Mouse (Mus musculus) stomach, embryonic 15.5 days (tissue): ENCODE results near the gene Smarcal1. TPM values are rescaled to one million over a fixed set of nuclear protein-coding genes. Genes with fewer than 3 reads are reported as not detected.

Experiments
- ATAC-seq: fragments of 200-750 bp; cut with Nextera tagmentation; 2 replicates; pipeline ENCODE4 v1.8.0; 2017; ENCODE audit warnings: low read depth, moderate number of reproducible peaks, moderate TSS enrichment; ENCODE audit not compliant: insufficient read depth, low FRiP score
- H3K27ac ChIP-seq: fragments of 300-500 bp; sonication (generic); 2 replicates; pipeline ENCODE4 v1.5.1; 2015; ENCODE audit warnings: mild to moderate bottlenecking, inconsistent platforms
- H3K27me3 ChIP-seq: fragments of 300-500 bp; sonication (generic); replicated peaks from 2 replicates; pipeline ENCODE4 v1.6.1; 2015; ENCODE audit warnings: inconsistent platforms
- H3K36me3 ChIP-seq: fragments of 300-500 bp; sonication (generic); 2 replicates; pipeline ENCODE4 v1.6.1; 2015; ENCODE audit warnings: inconsistent platforms
- H3K4me1 ChIP-seq: fragments of 300-500 bp; sonication (generic); 2 replicates; pipeline ENCODE4 v1.6.1; 2015; ENCODE audit warnings: inconsistent platforms
- H3K4me2 ChIP-seq: fragments of 300-500 bp; sonication (generic); 2 replicates; pipeline ENCODE4 v1.6.1; 2015; ENCODE audit warnings: mild to moderate bottlenecking, inconsistent platforms
- H3K4me3 ChIP-seq: fragments of 300-500 bp; sonication (generic); replicated peaks from 2 replicates; pipeline ENCODE4 v1.5.1; 2015; ENCODE audit warnings: inconsistent platforms
- H3K9ac ChIP-seq: fragments of 300-500 bp; sonication (generic); 2 replicates; pipeline ENCODE4 v1.6.1; 2015; ENCODE audit warnings: inconsistent platforms
- H3K9me3 ChIP-seq: fragments of 300-500 bp; sonication (generic); 2 replicates; pipeline ENCODE4 v1.6.1; 2016; ENCODE audit warnings: inconsistent platforms
- WGBS: fragments of 180-500 bp; shearing (Covaris S2); methylation state at CpG from one replicate; pipeline ENCODE4 v1.1.7; 2015; 5-methylcytosine and 5-hydroxymethylcytosine counted together
- polyA plus RNA-seq: library from polyadenylated mRNA; unstranded; fragments of >200 nt; fragmentation: Nextera tagmentation; extraction: Ambion mirVana; gene quantifications from 2 replicates; pipeline ENCODE4 v1.2.1, GENCODE M21; 2015

The Smarcal1 gene
- polyA plus RNA-seq, result 18.2 and 20.8 TPM in 2 replicates

DNA sequence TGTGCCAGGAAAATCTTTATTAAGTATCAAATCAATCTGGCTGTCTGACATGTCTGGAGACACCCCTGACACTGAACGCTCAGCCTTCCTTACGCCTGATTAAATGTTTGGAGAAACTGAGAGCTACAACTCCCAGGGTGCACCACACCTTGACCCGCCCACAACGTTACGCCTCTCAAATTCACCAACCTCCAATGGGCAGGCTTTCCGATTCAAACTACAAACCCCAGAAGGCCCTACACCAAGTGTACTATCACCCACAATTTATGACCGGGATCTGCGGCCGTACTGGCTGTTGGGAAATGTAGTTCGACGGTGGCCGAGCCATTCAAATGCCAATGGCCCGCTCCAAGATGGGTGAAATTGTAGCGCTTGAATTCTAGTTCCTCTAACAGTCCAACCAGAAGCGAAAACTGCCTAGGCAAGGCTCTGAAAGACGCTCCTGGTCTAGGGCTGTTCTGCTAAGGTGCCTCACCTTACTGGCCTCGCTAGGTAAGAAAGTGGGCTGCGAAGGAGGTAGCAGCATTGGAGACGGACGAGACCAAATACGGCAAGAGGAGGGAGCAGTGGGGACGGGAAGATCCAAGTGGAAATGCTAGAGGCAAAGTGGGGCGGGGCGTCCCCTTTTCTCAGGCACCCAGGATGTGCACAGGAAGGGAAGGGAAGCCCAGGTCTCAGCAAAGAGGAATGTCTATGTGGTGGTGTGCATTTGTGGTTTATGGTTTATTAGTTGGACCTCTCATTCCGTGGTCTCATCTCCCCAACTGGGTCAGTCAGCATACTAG, at the start of gene Smarcal1:
Smarcal1 (plus strand) TSS at position 305 of the 785 bp plus-strand sequence.
- H3K4me3 ChIP-seq, result peak within 1 kb of the TSS; percentile 59
- no peaks in the 10 kb centered on the region for H3K27me3 ChIP-seq
- WGBS, result under 1% methylated on average over 25 of the region's 25 CpGs
- H3K9me3 ChIP-seq, result no peaks in the 10 kb centered on the region
- H3K27ac ChIP-seq, result peak within 1 kb of the TSS; percentile 84
- ATAC-seq, result peak; percentile 100
- H3K9ac ChIP-seq, result peak within 1 kb of the TSS; percentile 23; the same call in 1 of the 2 replicates
- peak within 1 kb of the TSS; percentile 58 for H3K4me2 ChIP-seq
- peaks cover 12% of the 10 kb centered on the region; the same call in 1 of the 2 replicates for H3K36me3 ChIP-seq
- H3K4me1 ChIP-seq, result peaks cover 3% of the 10 kb centered on the region; the same call in 1 of the 2 replicates

- Histone ChIP-seq H3K4me1 (peaks cover 6% of the 10 kb centered on the region; the same call in 1 of the 2 replicates), H3K9me3 (no peaks in the 10 kb centered on the region), H3K4me3 (no peak overlapping the region), H3K4me2 (no peak overlapping the region), H3K27me3 (peaks cover 32% of the 10 kb centered on the region), H3K27ac (no peak overlapping the region), H3K9ac (no peak overlapping the region), H3K36me3 (no peaks in the 10 kb centered on the region)
- ATAC-seq, result no peak
Observed at GRCm38 (mm10) chr1:72533439-72533838, 49.6 kb upstream of the Smarcal1 start.

DNA sequence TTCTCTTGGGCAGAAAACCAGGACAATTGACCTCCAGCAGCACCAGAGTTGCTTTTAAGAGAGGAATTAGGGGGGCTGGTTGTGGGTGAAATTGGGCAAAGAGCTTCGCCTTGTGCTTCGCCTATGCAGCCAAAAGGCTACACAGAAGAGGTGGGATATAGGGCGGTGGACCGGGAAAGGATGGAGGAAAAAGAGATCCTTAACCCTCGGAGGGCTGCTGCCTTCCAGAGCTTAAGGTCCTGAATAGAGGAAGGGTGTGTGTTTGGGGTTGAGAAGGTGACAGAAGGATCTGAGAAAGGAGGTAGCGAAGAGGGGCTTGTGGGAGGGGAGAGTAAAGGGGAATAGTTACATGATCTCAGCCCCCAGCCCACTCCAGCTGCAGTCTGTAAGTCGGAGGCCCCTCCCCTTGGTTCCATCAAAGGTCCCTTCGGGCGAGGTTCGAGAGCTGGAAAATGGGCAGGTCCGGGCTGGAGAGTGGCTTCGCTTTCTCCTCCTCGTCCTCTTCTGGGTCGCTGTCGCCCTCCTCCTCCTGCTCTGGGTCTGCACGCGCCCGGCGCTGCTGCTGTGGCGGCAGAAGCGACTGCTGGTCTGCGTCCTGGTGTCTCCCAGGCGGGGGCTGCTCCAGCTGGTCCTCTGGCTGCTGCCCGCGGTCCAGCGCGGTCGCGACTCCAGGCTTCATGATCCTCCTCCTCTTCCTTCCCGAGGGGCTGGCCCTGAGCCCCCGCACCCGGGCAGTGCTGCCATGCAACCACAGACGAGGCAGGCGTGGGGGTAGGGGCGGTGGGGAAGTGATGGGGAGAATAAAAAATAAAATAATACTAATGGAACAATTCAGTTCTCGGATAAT, 47.1 kb upstream of the Smarcal1 start:
- ATAC-seq, result peak; percentile 44; the same call in 1 of the 2 replicates
- H3K27me3 ChIP-seq, result peaks cover 32% of the 10 kb centered on the region
- 3% methylated on average over 25 of the region's 36 CpGs for WGBS

GRCm38 (mm10) chr1:72536611-72537351, 46.3 kb upstream of the Smarcal1 start, which contains the start of gene March4:
Gene March4, minus strand, starts transcription at chr1:72536930.
- Histone ChIP-seq H3K27me3 (peaks cover 32% of the 10 kb centered on the region), H3K4me1 (peaks cover 6% of the 10 kb centered on the region; the same call in 1 of the 2 replicates), H3K36me3 (no peaks in the 10 kb centered on the region), H3K4me2 (peak within 1 kb of the TSS; percentile 61), H3K27ac (no peak within 1 kb of the TSS), H3K4me3 (peak within 1 kb of the TSS; percentile 27), H3K9ac (no peak within 1 kb of the TSS), H3K9me3 (no peaks in the 10 kb centered on the region)
- ATAC-seq, result peak; percentile 81
- WGBS, result under 1% methylated on average over 41 of the region's 41 CpGs

More for the DNA sequence above, 47.1 kb upstream of the Smarcal1 start:
- Histone ChIP-seq H3K4me2 (peak overlapping the region; percentile 61), H3K9ac (no peak overlapping the region), H3K27ac (no peak overlapping the region), H3K4me3 (peak overlapping the region; percentile 27), H3K36me3 (no peaks in the 10 kb centered on the region), H3K9me3 (no peaks in the 10 kb centered on the region), H3K4me1 (peaks cover 6% of the 10 kb centered on the region; the same call in 1 of the 2 replicates)

- H3K27ac ChIP-seq, result no peak overlapping the region
- no peak for ATAC-seq
- WGBS, result 84% methylated on average over 5 of the region's 5 CpGs
- H3K4me3 ChIP-seq, result no peak overlapping the region
- peaks cover 26% of the 10 kb centered on the region for H3K27me3 ChIP-seq
- no peaks in the 10 kb centered on the region for H3K9me3 ChIP-seq
- H3K4me1 ChIP-seq, result peaks cover 6% of the 10 kb centered on the region; the same call in 1 of the 2 replicates
- no peak overlapping the region for H3K9ac ChIP-seq
- H3K4me2 ChIP-seq, result no peak overlapping the region
- no peaks in the 10 kb centered on the region for H3K36me3 ChIP-seq
Observed at GRCm38 (mm10) chr1:72538266-72538665, 44.8 kb upstream of the Smarcal1 start.

DNA sequence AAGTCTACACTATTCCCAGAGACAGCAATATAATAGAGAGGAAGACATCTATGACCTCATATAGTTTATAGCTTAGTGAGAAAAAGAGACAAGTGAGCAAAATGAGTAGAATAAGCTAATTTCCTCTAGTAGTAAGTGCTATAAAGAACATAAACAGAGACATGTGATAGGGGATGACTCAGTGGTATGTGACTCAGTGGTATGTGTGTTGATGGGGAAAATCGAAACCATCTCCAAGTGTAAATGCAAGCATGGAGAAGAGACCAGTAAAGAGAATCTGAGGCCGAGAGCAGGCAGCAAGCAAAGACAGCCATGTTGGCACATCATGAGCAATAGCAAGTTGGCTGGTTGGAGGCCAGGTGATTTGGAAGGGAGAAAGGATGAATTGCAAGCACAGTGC, 32.7 kb upstream of the Smarcal1 start:
- H3K27ac ChIP-seq, result no peak overlapping the region

GRCm38 (mm10) chr1:72556471-72556870, 26.6 kb upstream of the Smarcal1 start:
- H3K4me2 ChIP-seq, result no peak overlapping the region
- no peaks in the 10 kb centered on the region for H3K9me3 ChIP-seq
- H3K27ac ChIP-seq, result no peak overlapping the region
- H3K36me3 ChIP-seq, result no peaks in the 10 kb centered on the region
- H3K27me3 ChIP-seq, result no peaks in the 10 kb centered on the region
- H3K9ac ChIP-seq, result no peak overlapping the region
- 77% methylated on average over 3 of the region's 3 CpGs for WGBS
- H3K4me3 ChIP-seq, result no peak overlapping the region
- H3K4me1 ChIP-seq, result no peaks in the 10 kb centered on the region
- ATAC-seq, result no peak

More for the DNA sequence above, 32.7 kb upstream of the Smarcal1 start:
- Histone ChIP-seq H3K9ac (no peak overlapping the region), H3K4me1 (no peaks in the 10 kb centered on the region), H3K27me3 (no peaks in the 10 kb centered on the region), H3K9me3 (no peaks in the 10 kb centered on the region), H3K36me3 (no peaks in the 10 kb centered on the region), H3K4me2 (no peak overlapping the region), H3K4me3 (no peak overlapping the region)
- 72% methylated on average over 2 of the region's 2 CpGs for WGBS
- no peak for ATAC-seq

GRCm38 (mm10) chr1:72558625-72559024, 24.4 kb upstream of the Smarcal1 start:
- H3K9me3 ChIP-seq, result no peaks in the 10 kb centered on the region
- no peaks in the 10 kb centered on the region for H3K4me1 ChIP-seq
- no peak overlapping the region for H3K4me3 ChIP-seq
- H3K36me3 ChIP-seq, result no peaks in the 10 kb centered on the region
- H3K27me3 ChIP-seq, result no peaks in the 10 kb centered on the region
- ATAC-seq, result no peak
- no peak overlapping the region for H3K27ac ChIP-seq
- no peak overlapping the region for H3K4me2 ChIP-seq
- no peak overlapping the region for H3K9ac ChIP-seq
- WGBS, result 67% methylated on average over 2 of the region's 2 CpGs

GRCm38 (mm10) chr1:72564334-72564962, 18.6 kb upstream of the Smarcal1 start:
- no peaks in the 10 kb centered on the region for H3K4me1 ChIP-seq
- H3K4me3 ChIP-seq, result no peak overlapping the region
- H3K9ac ChIP-seq, result no peak overlapping the region
- ATAC-seq, result no peak
- no peaks in the 10 kb centered on the region for H3K27me3 ChIP-seq
- no peak overlapping the region for H3K27ac ChIP-seq
- no peaks in the 10 kb centered on the region for H3K9me3 ChIP-seq
- H3K4me2 ChIP-seq, result no peak overlapping the region
- WGBS, result 61% methylated on average over 6 of the region's 6 CpGs
- H3K36me3 ChIP-seq, result no peaks in the 10 kb centered on the region

DNA sequence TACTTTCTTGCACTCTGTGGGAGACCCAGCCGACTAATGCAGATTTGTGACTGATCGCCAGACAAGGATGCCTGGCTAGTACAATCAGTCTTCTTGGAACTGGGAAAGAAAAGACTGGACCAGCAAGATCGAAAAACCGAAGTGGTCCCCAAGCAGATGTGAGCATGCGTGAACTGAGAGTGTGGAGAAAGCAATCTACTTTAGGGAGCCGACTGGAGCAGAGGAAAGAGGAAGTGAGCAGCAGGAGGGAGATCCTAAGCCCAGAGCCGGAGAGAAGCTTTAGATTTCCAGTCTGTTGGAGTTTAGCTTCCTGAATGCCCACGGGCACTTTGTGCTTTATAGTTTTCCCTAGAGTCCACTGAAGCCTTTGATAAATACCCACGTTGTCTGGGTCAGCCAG, 16.0 kb upstream of the Smarcal1 start:
- Histone ChIP-seq H3K4me3 (no peak overlapping the region), H3K9ac (no peak overlapping the region), H3K27me3 (no peaks in the 10 kb centered on the region), H3K4me2 (no peak overlapping the region), H3K36me3 (no peaks in the 10 kb centered on the region), H3K4me1 (no peaks in the 10 kb centered on the region), H3K27ac (no peak overlapping the region), H3K9me3 (no peaks in the 10 kb centered on the region)
- ATAC-seq, result no peak
- 39% methylated on average over 9 of the region's 9 CpGs for WGBS

- Histone ChIP-seq H3K9ac (no peak overlapping the region), H3K27me3 (no peaks in the 10 kb centered on the region), H3K36me3 (no peaks in the 10 kb centered on the region), H3K4me3 (no peak overlapping the region), H3K9me3 (no peaks in the 10 kb centered on the region), H3K27ac (no peak overlapping the region), H3K4me1 (no peaks in the 10 kb centered on the region), H3K4me2 (no peak overlapping the region)
- WGBS, result 85% methylated on average over 8 of the region's 8 CpGs
- no peak for ATAC-seq
Observed at GRCm38 (mm10) chr1:72568725-72569124, 14.3 kb upstream of the Smarcal1 start.
